Mouse (Mus musculus) neural tube, embryonic 14.5 days (tissue): ENCODE data around the gene Cenpq. TPM values are rescaled to one million over a fixed set of nuclear protein-coding genes. Genes with fewer than 3 reads are reported as not detected.

Experiments
- ATAC-seq: fragments of 200-750 bp; cut with Nextera tagmentation; 2 replicates; pipeline ENCODE4 v1.8.0; 2017; ENCODE audit warnings: low read depth, mild to moderate bottlenecking, moderate TSS enrichment, moderate library complexity
- H3K27ac ChIP-seq: fragments of 300-500 bp; sonication (generic); 2 replicates; pipeline ENCODE4 v1.5.1; 2014; ENCODE audit warnings: low read depth, mild to moderate bottlenecking, control low read depth, low read length, moderate library complexity, mixed read lengths
- H3K27me3 ChIP-seq: fragments of 300-500 bp; sonication (generic); 2 replicates; pipeline ENCODE4 v1.6.1; 2014; ENCODE audit warnings: low read length; ENCODE audit not compliant: control insufficient read depth, insufficient read depth
- H3K36me3 ChIP-seq: fragments of 300-500 bp; sonication (generic); 2 replicates; pipeline ENCODE4 v1.6.1; 2014; ENCODE audit warnings: low read length, mixed read lengths; ENCODE audit not compliant: control insufficient read depth, insufficient read depth
- H3K4me1 ChIP-seq: fragments of 300-500 bp; sonication (generic); 2 replicates; pipeline ENCODE4 v1.6.1; 2014; ENCODE audit warnings: low read length; ENCODE audit not compliant: control insufficient read depth, insufficient read depth
- H3K4me2 ChIP-seq: fragments of 300-500 bp; sonication (generic); 2 replicates; pipeline ENCODE4 v1.6.1; 2014; ENCODE audit warnings: mild to moderate bottlenecking, low read depth, low read length, control low read depth
- H3K4me3 ChIP-seq: fragments of 300-500 bp; sonication (generic); 2 replicates; pipeline ENCODE4 v1.5.1; 2014; ENCODE audit warnings: low read depth, low read length, control low read depth, mixed read lengths
- H3K9ac ChIP-seq: fragments of 300-500 bp; sonication (generic); replicated peaks from 2 replicates; pipeline ENCODE4 v1.6.1; 2014; ENCODE audit warnings: low read depth, mild to moderate bottlenecking, control low read depth, low read length, mixed read lengths
- H3K9me3 ChIP-seq: fragments of 300-500 bp; sonication (generic); 2 replicates; pipeline ENCODE4 v1.6.1; 2016; ENCODE audit warnings: low read length; ENCODE audit not compliant: control insufficient read depth
- WGBS: fragments of 180-500 bp; shearing (Covaris S2); extraction: QIAGEN DNeasy Blood & Tissue Kit; methylation state at CpG from one replicate; pipeline ENCODE4 v1.1.7; 2014; 5-methylcytosine and 5-hydroxymethylcytosine counted together
- polyA plus RNA-seq: library from polyadenylated mRNA; unstranded; fragments of >200 nt; fragmentation: Nextera tagmentation; extraction: Ambion mirVana; gene quantifications from 2 replicates; pipeline ENCODE4 v1.2.1, GENCODE M21; 2014

Gene Cenpq
- polyA plus RNA-seq, 1 experiment from 2014 or later = 7.6 TPM

DNA sequence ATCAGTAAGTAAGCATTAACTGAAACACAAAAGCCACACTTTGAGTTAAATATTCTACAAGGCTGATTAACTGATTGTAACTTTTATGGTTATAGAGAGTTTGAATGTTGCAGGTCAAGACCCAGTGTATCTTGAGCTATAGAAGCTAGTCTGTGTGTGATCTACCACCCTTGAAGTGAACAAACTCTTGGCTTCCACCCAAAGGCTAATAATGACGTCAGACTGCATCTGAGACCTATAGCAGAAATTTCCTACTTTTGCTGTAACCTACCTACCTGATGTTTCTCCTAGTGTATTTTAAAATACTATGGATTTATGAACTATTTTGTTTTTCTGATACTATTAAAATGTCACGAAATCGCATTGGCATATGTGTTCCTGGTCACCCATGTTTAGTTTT is 60.1 kb downstream of the Cenpq start:
- no peaks in the 10 kb centered on the region for H3K9me3 ChIP-seq
- no peak overlapping the region for H3K4me3 ChIP-seq
- H3K4me2 ChIP-seq = no peak overlapping the region
- H3K27ac ChIP-seq = no peak overlapping the region
- H3K27me3 ChIP-seq = no peaks in the 10 kb centered on the region
- WGBS = 87% methylated on average over 3 of the region's 3 CpGs
- no peak for ATAC-seq
- no peak overlapping the region for H3K9ac ChIP-seq
- no peaks in the 10 kb centered on the region for H3K4me1 ChIP-seq
- no peaks in the 10 kb centered on the region for H3K36me3 ChIP-seq

DNA sequence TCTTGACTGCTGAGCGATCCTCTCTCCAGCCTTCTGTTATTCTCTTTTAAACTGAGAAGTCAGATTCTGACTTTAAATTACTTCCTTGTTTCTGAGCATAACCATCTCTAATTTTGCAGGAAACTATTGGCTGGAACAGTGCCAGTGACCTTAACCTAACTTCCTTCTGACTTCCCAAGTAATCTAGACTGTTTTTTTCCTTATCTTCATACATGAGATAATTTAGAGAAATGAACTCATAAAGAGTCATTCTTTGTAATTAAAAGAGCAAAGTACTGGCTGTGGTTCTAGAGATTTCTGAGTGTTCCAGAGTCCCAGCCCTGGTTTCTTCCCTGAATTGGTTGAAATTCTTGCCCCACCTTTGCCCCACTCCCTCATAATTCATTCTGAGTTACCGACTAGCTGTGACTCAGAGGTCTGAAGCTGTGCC is 61.2 kb downstream of the Cenpq start:
- Histone ChIP-seq H3K9ac (no peak overlapping the region), H3K9me3 (no peaks in the 10 kb centered on the region), H3K4me3 (no peak overlapping the region), H3K4me1 (no peaks in the 10 kb centered on the region), H3K36me3 (no peaks in the 10 kb centered on the region), H3K27me3 (no peaks in the 10 kb centered on the region), H3K4me2 (no peak overlapping the region), H3K27ac (no peak overlapping the region)
- 38% methylated on average over 2 of the region's 2 CpGs for WGBS
- ATAC-seq = no peak

Other genes starting within 250 kb of the Cenpq start
- gene Esp1, start 207.9 kb downstream of the Cenpq start, polyA plus RNA-seq = not detected in 2 replicates
- gene Crisp2, start 128.0 kb downstream of the Cenpq start, polyA plus RNA-seq = not detected in 2 replicates
- gene Rhag, start 123.9 kb downstream of the Cenpq start, polyA plus RNA-seq = 0.20 and 0.57 TPM in 2 replicates
- 0.45 and 0.59 TPM in 2 replicates for gene 9130008F23Rik, start 54.5 kb downstream of the Cenpq start, polyA plus RNA-seq
- gene Glyatl3, start 20.7 kb downstream of the Cenpq start, polyA plus RNA-seq = not detected in 2 replicates
- 28.0 and 28.2 TPM in 2 replicates for gene Mut, start 362 bp downstream of the Cenpq start, polyA plus RNA-seq